Mouse (Mus musculus): ENCODE results near the gene Mrpl48. TPM values are rescaled to one million over a fixed set of nuclear protein-coding genes. Genes with fewer than 3 reads are reported as not detected.
A peak's percentile ranks its signal among the peaks of the same experiment; 100 is the strongest.
"Not testable (repeated sequence)": the region's sequence is repeated elsewhere in the genome, so short reads cannot be mapped to it uniquely, and the experiment has no call there.

The Mrpl48 gene
- total and polyA plus RNA-seq, 2 experiments, result 9.5 to 24.6 TPM

GRCm38 (mm10) chr7:100582235-100582634 is 25.9 kb downstream of the Mrpl48 start:
- no peaks in the 10 kb centered on the region for H3K36me3 ChIP-seq (ENCODE audit: control insufficient read depth, insufficient read depth, low read length)
- no peaks in the 10 kb centered on the region for H3K27me3 ChIP-seq (ENCODE audit: control insufficient read depth, insufficient read depth, low read length)
- H3K4me1 ChIP-seq (ENCODE audit: control insufficient read depth, insufficient read depth, low read length), result peaks cover 1% of the 10 kb centered on the region; the same call in 1 of the 2 replicates
- no peak overlapping the region for H3K9ac ChIP-seq (ENCODE audit: low read depth, low read length)
- no peak for TF ChIP-seq POLR2A (IDR thresholded peaks at IDR 0.05; ENCODE audit: extremely low read depth, insufficient read depth, low read length)
- TF ChIP-seq CTCF (IDR thresholded peaks at IDR 0.05; ENCODE audit: low read depth, low read length), result no peak
- H3K79me2 ChIP-seq (ENCODE audit: control insufficient read depth, insufficient read depth, low read length), result no peaks in the 10 kb centered on the region; the same call in 1 of the 2 replicates
- H3K27ac ChIP-seq (replicated peaks; ENCODE audit: insufficient read depth, low read depth, low read length), result no peak overlapping the region
- 39% methylated on average over 7 of the region's 7 CpGs for WGBS
- no peak for DNase-seq (ENCODE audit: extremely low read depth, low read depth, low spot score)
- peak overlapping the region; percentile 60; the same call in 1 of the 2 replicates for H3K4me3 ChIP-seq (ENCODE audit: insufficient read depth, low read depth, low read length)

DNA sequence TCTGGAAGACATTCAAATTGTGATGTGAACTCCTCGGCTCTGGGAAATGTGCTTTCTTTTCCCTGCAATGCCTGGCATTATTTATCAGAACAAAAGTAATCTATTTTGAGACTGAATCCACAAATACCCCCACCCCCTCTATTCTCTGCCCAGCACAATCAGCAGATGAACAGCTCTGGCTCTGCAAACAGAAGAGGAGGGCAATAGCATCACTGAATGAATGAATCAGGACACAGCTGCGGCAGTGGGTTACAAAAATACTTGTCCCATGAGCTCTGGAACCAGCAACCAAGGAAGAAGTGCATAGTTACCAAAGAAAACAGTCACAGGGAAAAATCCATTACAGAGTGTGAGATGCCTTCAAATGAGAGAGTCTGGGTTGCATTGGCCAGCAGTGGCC is 29.3 kb downstream of the Mrpl48 start:
- Histone ChIP-seq H3K27me3 (ENCODE audit: control insufficient read depth, insufficient read depth, low read length) (no peaks in the 10 kb centered on the region), H3K27ac (replicated peaks; ENCODE audit: insufficient read depth, low read depth, low read length) (no peak overlapping the region), H3K4me1 (ENCODE audit: control insufficient read depth, insufficient read depth, low read length) (peaks cover 1% of the 10 kb centered on the region; the same call in 1 of the 2 replicates), H3K4me3 (ENCODE audit: insufficient read depth, low read depth, low read length) (no peak overlapping the region), H3K79me2 (ENCODE audit: control insufficient read depth, insufficient read depth, low read length) (no peaks in the 10 kb centered on the region; the same call in 1 of the 2 replicates), H3K9ac (ENCODE audit: low read depth, low read length) (no peak overlapping the region), H3K36me3 (ENCODE audit: control insufficient read depth, insufficient read depth, low read length) (no peaks in the 10 kb centered on the region)
- 74% methylated on average over 2 of the region's 2 CpGs for WGBS
- TF ChIP-seq POLR2A (IDR thresholded peaks at IDR 0.05; ENCODE audit: extremely low read depth, insufficient read depth, low read length) (no peak), CTCF (IDR thresholded peaks at IDR 0.05; ENCODE audit: low read depth, low read length) (no peak)
- DNase-seq (ENCODE audit: extremely low read depth, low read depth, low spot score), result no peak

GRCm38 (mm10) chr7:100572704-100573103 is 35.4 kb downstream of the Mrpl48 start:
- no peak for DNase-seq (ENCODE audit: extremely low read depth, low read depth, low spot score)
- Histone ChIP-seq H3K4me3 (ENCODE audit: insufficient read depth, low read depth, low read length) (no peak overlapping the region), H3K36me3 (ENCODE audit: control insufficient read depth, insufficient read depth, low read length) (peaks cover 2% of the 10 kb centered on the region; the same call in 1 of the 2 replicates), H3K9ac (ENCODE audit: low read depth, low read length) (no peak overlapping the region), H3K79me2 (ENCODE audit: control insufficient read depth, insufficient read depth, low read length) (no peaks in the 10 kb centered on the region; the same call in 1 of the 2 replicates), H3K27ac (replicated peaks; ENCODE audit: insufficient read depth, low read depth, low read length) (no peak overlapping the region), H3K4me1 (ENCODE audit: control insufficient read depth, insufficient read depth, low read length) (no peaks in the 10 kb centered on the region), H3K27me3 (ENCODE audit: control insufficient read depth, insufficient read depth, low read length) (no peaks in the 10 kb centered on the region)
- 93% methylated on average over 4 of the region's 4 CpGs for WGBS
- TF ChIP-seq POLR2A (IDR thresholded peaks at IDR 0.05; ENCODE audit: extremely low read depth, insufficient read depth, low read length) (no peak), CTCF (IDR thresholded peaks at IDR 0.05; ENCODE audit: low read depth, low read length) (no peak)

DNA sequence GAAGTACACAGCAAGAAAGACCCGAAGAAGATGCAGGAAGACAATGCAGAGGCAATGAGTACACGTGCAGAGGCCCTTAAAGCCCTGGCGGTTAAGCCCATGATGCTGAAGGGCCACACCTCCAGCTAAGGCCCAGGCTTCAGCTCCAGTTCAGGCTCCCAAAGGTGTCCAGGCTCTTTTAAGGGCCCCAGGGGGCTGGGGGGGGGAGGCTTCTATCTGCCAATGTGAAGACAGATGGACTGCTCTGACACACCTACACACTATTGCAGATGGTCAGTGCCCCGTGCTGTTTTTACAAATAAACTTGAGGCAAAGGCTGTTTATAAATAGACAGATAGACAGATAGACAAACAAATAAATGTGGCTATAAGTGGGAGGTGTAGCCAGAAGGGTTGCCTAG is 36.0 kb downstream of the Mrpl48 start:
- Histone ChIP-seq H3K27ac (replicated peaks; ENCODE audit: insufficient read depth, low read depth, low read length) (no peak overlapping the region), H3K79me2 (ENCODE audit: control insufficient read depth, insufficient read depth, low read length) (no peaks in the 10 kb centered on the region; the same call in 1 of the 2 replicates), H3K4me1 (ENCODE audit: control insufficient read depth, insufficient read depth, low read length) (no peaks in the 10 kb centered on the region), H3K9ac (ENCODE audit: low read depth, low read length) (no peak overlapping the region), H3K4me3 (ENCODE audit: insufficient read depth, low read depth, low read length) (no peak overlapping the region), H3K36me3 (ENCODE audit: control insufficient read depth, insufficient read depth, low read length) (peaks cover 2% of the 10 kb centered on the region; the same call in 1 of the 2 replicates), H3K27me3 (ENCODE audit: control insufficient read depth, insufficient read depth, low read length) (no peaks in the 10 kb centered on the region)
- TF ChIP-seq POLR2A (IDR thresholded peaks at IDR 0.05; ENCODE audit: extremely low read depth, insufficient read depth, low read length), result no peak
- TF ChIP-seq CTCF (IDR thresholded peaks at IDR 0.05; ENCODE audit: low read depth, low read length), result no peak
- WGBS, result 81% methylated on average over 4 of the region's 4 CpGs
- no peak for DNase-seq (ENCODE audit: extremely low read depth, low read depth, low spot score)

DNA sequence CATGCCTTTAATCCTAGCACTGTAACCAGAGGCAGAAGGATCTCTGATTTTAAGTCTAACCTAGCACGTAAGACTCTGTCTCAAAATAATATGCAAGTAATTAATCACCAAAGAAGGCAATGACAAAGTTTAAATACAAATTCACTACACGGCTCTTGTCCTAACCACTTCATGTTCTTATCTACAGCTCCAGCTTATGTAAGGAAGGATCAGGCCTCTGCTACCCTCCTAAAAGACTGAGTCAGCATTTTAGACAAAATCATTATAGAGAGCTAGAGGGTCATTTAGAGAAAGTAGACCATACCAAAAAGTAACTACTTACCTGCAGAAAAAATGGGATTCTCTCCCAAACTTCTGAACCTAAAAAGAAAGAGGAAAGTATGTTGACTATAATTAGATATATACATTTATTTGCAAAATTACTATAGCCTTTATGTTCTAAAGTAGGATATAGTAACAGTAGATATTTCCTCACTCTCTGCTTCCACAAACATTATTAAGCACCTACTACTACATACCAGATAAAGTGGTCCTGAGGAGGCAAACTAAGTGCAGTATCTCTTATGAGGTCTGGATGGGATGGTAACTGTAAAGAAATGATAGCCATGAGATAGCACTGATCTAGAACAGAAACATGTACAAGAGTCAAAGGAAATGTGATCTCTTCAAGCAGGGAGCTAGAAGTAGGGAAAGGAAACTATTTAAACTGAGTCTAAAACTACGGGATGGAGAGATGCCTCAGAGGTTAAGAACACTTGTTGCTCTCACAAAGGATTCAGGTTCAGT is 37.0 kb downstream of the Mrpl48 start:
- Histone ChIP-seq H3K27ac (replicated peaks; ENCODE audit: insufficient read depth, low read depth, low read length) (no peak overlapping the region), H3K9ac (ENCODE audit: low read depth, low read length) (no peak overlapping the region), H3K36me3 (ENCODE audit: control insufficient read depth, insufficient read depth, low read length) (peaks cover 2% of the 10 kb centered on the region; the same call in 1 of the 2 replicates), H3K79me2 (ENCODE audit: control insufficient read depth, insufficient read depth, low read length) (no peaks in the 10 kb centered on the region; the same call in 1 of the 2 replicates), H3K27me3 (ENCODE audit: control insufficient read depth, insufficient read depth, low read length) (no peaks in the 10 kb centered on the region), H3K4me1 (ENCODE audit: control insufficient read depth, insufficient read depth, low read length) (no peaks in the 10 kb centered on the region), H3K4me3 (ENCODE audit: insufficient read depth, low read depth, low read length) (no peak overlapping the region)
- WGBS, result 91% methylated on average over 3 of the region's 3 CpGs
- no peak for TF ChIP-seq CTCF (IDR thresholded peaks at IDR 0.05; ENCODE audit: low read depth, low read length)
- no peak for TF ChIP-seq POLR2A (IDR thresholded peaks at IDR 0.05; ENCODE audit: extremely low read depth, insufficient read depth, low read length)
- DNase-seq (ENCODE audit: extremely low read depth, low read depth, low spot score), result no peak

DNA sequence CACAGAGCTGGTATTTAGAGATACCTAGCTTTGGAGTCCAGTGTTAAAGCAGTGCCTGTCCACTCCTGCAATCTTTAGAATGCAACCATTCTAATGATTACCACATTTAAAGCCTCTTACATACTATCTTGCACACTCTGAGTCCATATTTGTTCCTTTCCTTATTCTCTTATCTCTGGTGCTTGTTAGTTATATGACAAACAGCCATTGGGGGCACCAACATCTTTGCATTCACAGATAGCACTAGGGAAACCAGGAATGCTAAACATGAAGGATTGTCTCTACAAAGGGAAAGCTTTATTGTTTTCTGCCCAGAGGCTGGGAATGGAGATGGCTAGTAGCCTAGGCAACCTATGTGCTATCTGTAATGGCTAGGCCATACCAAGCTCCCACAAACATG is 38.2 kb downstream of the Mrpl48 start:
- DNase-seq (ENCODE audit: extremely low read depth, low read depth, low spot score), result no peak
- H3K27me3 ChIP-seq (ENCODE audit: control insufficient read depth, insufficient read depth, low read length), result no peaks in the 10 kb centered on the region
- no peaks in the 10 kb centered on the region for H3K4me1 ChIP-seq (ENCODE audit: control insufficient read depth, insufficient read depth, low read length)
- no peak overlapping the region for H3K4me3 ChIP-seq (ENCODE audit: insufficient read depth, low read depth, low read length)
- no peaks in the 10 kb centered on the region; the same call in 1 of the 2 replicates for H3K79me2 ChIP-seq (ENCODE audit: control insufficient read depth, insufficient read depth, low read length)
- TF ChIP-seq POLR2A (IDR thresholded peaks at IDR 0.05; ENCODE audit: extremely low read depth, insufficient read depth, low read length), result no peak
- TF ChIP-seq CTCF (IDR thresholded peaks at IDR 0.05; ENCODE audit: low read depth, low read length), result no peak
- H3K9ac ChIP-seq (ENCODE audit: low read depth, low read length), result no peak overlapping the region
- peaks cover 2% of the 10 kb centered on the region; the same call in 1 of the 2 replicates for H3K36me3 ChIP-seq (ENCODE audit: control insufficient read depth, insufficient read depth, low read length)
- H3K27ac ChIP-seq (replicated peaks; ENCODE audit: insufficient read depth, low read depth, low read length), result no peak overlapping the region

DNA sequence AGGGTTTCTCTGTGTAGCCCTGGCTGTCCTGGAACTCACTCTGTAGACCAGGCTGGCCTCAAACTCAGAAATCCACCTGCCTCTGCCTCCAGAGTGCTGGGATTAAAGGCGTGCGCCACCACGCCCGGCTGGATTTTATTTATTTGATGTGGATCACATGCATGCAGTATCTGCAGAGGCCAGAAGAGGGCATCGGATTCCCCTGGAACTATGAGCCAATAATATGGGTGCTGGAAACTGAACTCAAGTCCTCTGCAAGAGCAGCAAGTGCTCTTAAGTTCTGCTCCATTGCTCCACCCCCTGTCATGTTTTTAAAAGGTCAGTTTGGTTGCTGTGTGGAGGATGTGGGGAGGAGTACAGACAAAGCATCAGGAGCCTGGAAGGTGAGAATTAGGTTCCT is 40.9 kb downstream of the Mrpl48 start:
- not testable (repeated sequence) for H3K4me1 ChIP-seq (ENCODE audit: control insufficient read depth, insufficient read depth, low read length); H3K79me2 ChIP-seq (ENCODE audit: control insufficient read depth, insufficient read depth, low read length); H3K9ac ChIP-seq (ENCODE audit: low read depth, low read length); H3K27me3 ChIP-seq (ENCODE audit: control insufficient read depth, insufficient read depth, low read length); H3K36me3 ChIP-seq (ENCODE audit: control insufficient read depth, insufficient read depth, low read length); H3K27ac ChIP-seq (replicated peaks; ENCODE audit: insufficient read depth, low read depth, low read length); DNase-seq (ENCODE audit: extremely low read depth, low read depth, low spot score); H3K4me3 ChIP-seq (ENCODE audit: insufficient read depth, low read depth, low read length)
- WGBS, result 82% methylated on average over 5 of the region's 5 CpGs

Data from liver, adult 2 months (tissue).